8 mouse cellular contexts compared by ENCODE assay signal in genomic region chr16:35768469-35768784, GRCm38 (mm10). TPM values are rescaled to one million over a fixed set of nuclear protein-coding genes. Genes with fewer than 3 reads are reported as not detected.
DNase-seq lines count a peak whose midpoint lies in the region; ATAC-seq lines count a peak whose summit lies in the region.

No protein-coding gene starts in this region.

- DNase-seq in layer of hippocampus, adult 11-12 months (ENCODE audit: low spot score), result peak; percentile 13
- no peak for DNase-seq in layer of hippocampus, postnatal 25 days (ENCODE audit: extremely low spot score in 1 of 2, low spot score in 1 of 2)
- DNase-seq in c-Kit-positive CD71-positive TER-119-positive erythroid progenitor cells, embryonic 14.5 days (ENCODE audit: low spot score), result peak; percentile 26
- DNase-seq in intestine, embryonic 14.5 days (ENCODE audit: low spot score), result no peak
- peak; percentile 21 to 31 for DNase-seq in natural killer cell, adult 2 months (ENCODE audit: low spot score in 2 of 2)
- DNase-seq in right cerebral cortex, adult 2 months (ENCODE audit: low spot score in 2 of 2), result no peak
- DNase-seq in retina, embryonic 14.5 days (ENCODE audit: low spot score), result no peak

- H3K27me3 ChIP-seq in intestine, embryonic 14.5 days (replicated peaks; ENCODE audit: control insufficient read depth, insufficient read depth, low read length), result no peaks in the 10 kb centered on the region

- no peaks in the 10 kb centered on the region for H3K36me3 ChIP-seq in intestine, embryonic 14.5 days (ENCODE audit: control insufficient read depth, insufficient read depth, low read length)

- H3K4me3 ChIP-seq in intestine, embryonic 14.5 days (ENCODE audit: low read depth, low read length), result peak overlapping the region; percentile 89

- H3K4me1 ChIP-seq in intestine, embryonic 14.5 days (replicated peaks; ENCODE audit: control insufficient read depth, insufficient read depth, low read length), result peaks cover 11% of the 10 kb centered on the region

- H3K4me2 ChIP-seq in intestine, embryonic 14.5 days (ENCODE audit: low read length), result peak overlapping the region; percentile 63

- H3K27ac ChIP-seq in intestine, embryonic 14.5 days (ENCODE audit: low read depth), result no peak overlapping the region

- WGBS in intestine, embryonic 14.5 days, result 21% methylated on average over 6 of the region's 6 CpGs

- peak overlapping the region; percentile 74 for H3K9ac ChIP-seq in intestine, embryonic 14.5 days (ENCODE audit: low read length)

- ATAC-seq in intestine, embryonic 14.5 days (replicated peaks; ENCODE audit: low FRiP score, low TSS enrichment, low read depth), result no peak
- no peak for ATAC-seq in granulocyte monocyte progenitor cell, adult 5-6 weeks (replicated peaks; ENCODE audit: poor library complexity, severe bottlenecking)

- H3K9me3 ChIP-seq in intestine, embryonic 14.5 days (ENCODE audit: control insufficient read depth, low read length), result no peaks in the 10 kb centered on the region

RNA-seq across cellular contexts. Expression of gene Dirc2, which starts 0.7 kb away (rescaled TPM):
- total RNA-seq in layer of hippocampus, postnatal 25 days (2021), result 10 to 100 TPM; 70.6 to 81.7 TPM
- 18.5 and 18.6 TPM in 2 replicates for polyA plus RNA-seq in intestine, embryonic 14.5 days (2014; fragmentation: Nextera tagmentation; extraction: Ambion mirVana)
- 24.9 and 31.7 TPM in 2 replicates for total RNA-seq in granulocyte monocyte progenitor cell, adult 5-6 weeks (2014; fragmentation: Nextera tagmentation)
- total RNA-seq in granulocyte monocyte progenitor cell, adult 5-6 weeks (2017), result 15.8 and 21.1 TPM in 2 replicates

RNA-seq across cellular contexts. Expression of gene Hspbap1, which starts 1.7 kb away (rescaled TPM):
- total RNA-seq in layer of hippocampus, postnatal 25 days (2021), result 1 to 10 TPM; 4.6 to 5.7 TPM
- 19.9 and 20.0 TPM in 2 replicates for polyA plus RNA-seq in intestine, embryonic 14.5 days (2014; fragmentation: Nextera tagmentation; extraction: Ambion mirVana)
- total RNA-seq in granulocyte monocyte progenitor cell, adult 5-6 weeks (2014; fragmentation: Nextera tagmentation), result 3.0 and 7.8 TPM in 2 replicates
- 5.6 and 7.4 TPM in 2 replicates for total RNA-seq in granulocyte monocyte progenitor cell, adult 5-6 weeks (2017)

Comparison
In these comparisons a context has a peak if more than half of its experiments do, and no peak if none do; other contexts are left out.
1. DNase-seq: peak in layer of hippocampus, adult 11-12 months (single experiment), c-Kit-positive CD71-positive TER-119-positive erythroid progenitor cells, embryonic 14.5 days (single experiment) and natural killer cell, adult 2 months (2 of 2); none in layer of hippocampus, postnatal 25 days (0 of 2), intestine, embryonic 14.5 days (single experiment), right cerebral cortex, adult 2 months (0 of 2) and retina, embryonic 14.5 days (single experiment).